Mouse (Mus musculus) 416B (cell line): Measurements from ENCODE around the gene Dynlrb1.
A peak's percentile ranks its signal among the peaks of the same experiment; 100 is the strongest.

ENCODE experiments used
- DNase-seq: peaks from one replicate; pipeline ENCODE4 v3.0.0; 2011; ENCODE audit warnings: low read depth

The Dynlrb1 gene

GRCm38 (mm10) chr2:155236362-155236992 is at the start of gene Dynlrb1:
Dynlrb1 (plus strand) TSS chr2:155236533.
- DNase-seq: peak; percentile 97

DNA sequence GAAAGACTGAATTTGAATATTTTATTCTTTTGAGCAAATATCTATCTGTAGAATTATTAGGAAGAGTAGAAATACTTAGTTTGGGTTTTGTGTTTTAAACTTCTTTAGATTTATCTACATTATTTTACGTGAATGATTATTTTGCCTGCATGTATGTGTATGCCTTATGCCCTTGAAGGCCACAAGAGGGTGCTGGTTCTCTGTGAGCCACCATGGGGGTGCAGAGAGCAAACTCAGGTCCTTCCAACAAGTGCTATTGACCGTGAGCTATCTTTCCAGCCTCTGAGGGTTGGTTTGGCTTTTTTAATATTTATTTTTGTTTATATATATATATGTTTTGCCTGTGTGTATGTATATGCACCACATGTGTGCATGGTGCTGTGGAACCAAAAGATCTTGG is 28.9 kb upstream of the Dynlrb1 start:
- DNase-seq: peak; percentile 71

DNA sequence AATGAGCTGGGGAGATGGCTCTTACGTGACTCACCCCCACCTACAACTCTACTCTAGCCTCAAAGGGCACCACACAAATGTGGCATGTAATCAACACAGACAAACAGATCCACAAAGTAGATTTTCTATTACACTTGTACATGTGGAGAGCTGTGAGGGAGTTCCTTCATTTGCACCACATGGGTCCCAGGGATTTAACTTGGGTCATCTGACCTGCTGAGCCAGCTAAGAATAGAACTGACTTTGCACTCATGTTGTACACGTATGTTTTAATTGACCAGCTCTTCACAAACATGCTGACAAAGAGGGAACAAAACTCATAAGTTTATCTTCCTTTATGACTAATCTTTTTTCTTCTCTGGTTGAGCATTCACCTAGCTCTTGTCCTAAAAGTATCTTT is 13.2 kb upstream of the Dynlrb1 start:
- no peak for DNase-seq

GRCm38 (mm10) chr2:155224721-155225120 is 11.6 kb upstream of the Dynlrb1 start:
- DNase-seq: no peak

DNA sequence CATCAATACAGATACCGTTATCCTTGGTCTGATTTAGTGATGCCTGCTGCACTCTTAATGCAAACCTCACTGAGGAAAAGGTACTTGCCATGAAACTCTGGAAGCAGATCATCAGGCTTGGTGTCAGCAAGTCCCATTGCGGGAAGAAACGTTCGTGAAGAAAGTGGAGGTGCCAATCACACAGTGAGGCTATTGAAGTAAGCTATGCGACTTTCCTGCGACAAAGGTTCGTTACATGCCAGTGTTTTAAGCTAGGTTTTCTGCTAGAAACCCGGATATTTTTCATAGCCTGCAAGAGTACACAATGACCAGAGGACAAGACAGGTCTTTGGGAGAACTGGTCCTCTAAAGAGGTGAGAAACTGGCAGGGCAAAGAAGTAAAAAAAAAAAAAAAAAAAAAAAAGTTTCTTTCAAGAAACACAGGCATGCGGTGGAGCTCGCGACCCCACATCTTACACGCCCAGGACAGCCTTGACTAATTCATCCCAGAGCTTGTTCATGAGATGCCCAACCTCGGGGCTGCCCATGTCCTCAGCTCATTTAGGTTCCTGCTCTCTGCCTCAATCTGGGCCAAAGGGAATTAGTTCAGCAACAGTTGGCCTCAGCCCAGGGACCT is 479 bp upstream of the Dynlrb1 start:
- DNase-seq: no peak

GRCm38 (mm10) chr2:155237276-155237675 is 943 bp downstream of the Dynlrb1 start:
- peak; percentile 25 for DNase-seq

- peak; percentile 73 for DNase-seq
These were observed 4.6 kb downstream of the Dynlrb1 start for GRCm38 (mm10) chr2:155240915-155241314.

DNA sequence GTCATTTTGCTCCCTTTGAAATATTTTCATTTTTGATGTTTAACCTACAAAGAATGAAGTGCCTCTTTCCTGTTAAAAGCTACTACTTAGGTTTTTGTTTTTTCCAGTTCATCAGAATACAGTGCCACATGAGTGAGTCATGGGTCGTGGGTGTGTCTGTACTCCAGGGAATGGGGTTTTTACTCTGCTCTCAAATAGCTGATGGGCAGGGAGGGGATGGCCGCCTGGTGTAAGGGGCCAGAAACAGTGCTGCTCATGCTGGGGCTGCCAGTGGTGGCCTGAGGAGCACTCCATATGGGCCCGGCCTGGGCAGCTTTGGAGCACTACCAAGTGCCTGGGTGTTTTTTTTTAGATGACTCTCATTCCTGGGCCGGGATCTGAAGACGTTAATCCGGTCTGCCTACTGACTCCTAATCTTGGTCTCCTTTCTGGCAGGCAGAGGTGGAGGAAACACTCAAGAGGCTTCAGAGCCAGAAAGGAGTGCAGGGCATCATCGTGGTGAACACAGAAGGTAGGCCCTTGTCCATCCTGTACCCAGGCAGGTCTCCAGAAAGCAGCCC is 6.0 kb downstream of the Dynlrb1 start:
- peak; percentile 21 for DNase-seq

DNA sequence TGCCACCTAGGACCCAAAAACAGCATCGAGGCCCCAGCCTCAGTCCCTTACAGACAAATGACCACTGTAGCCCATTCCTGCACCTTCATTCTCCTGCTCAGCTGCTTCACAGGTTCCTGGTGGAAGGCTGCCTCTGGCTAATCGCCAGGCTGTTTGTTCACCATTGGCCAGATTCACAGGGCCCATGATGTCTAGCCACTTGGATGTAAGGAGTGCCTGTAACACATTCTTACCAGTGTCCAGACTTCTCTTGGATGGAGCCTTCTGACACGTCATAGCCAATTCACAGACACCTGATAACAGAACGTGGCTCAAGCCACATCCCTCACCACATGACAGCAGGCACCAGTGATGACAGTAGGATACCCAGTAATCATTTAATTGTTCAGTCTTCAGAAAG is 9.9 kb downstream of the Dynlrb1 start:
- DNase-seq: no peak

- DNase-seq: no peak
These were observed 11.9 kb downstream of the Dynlrb1 start for GRCm38 (mm10) chr2:155248206-155248605.

DNA sequence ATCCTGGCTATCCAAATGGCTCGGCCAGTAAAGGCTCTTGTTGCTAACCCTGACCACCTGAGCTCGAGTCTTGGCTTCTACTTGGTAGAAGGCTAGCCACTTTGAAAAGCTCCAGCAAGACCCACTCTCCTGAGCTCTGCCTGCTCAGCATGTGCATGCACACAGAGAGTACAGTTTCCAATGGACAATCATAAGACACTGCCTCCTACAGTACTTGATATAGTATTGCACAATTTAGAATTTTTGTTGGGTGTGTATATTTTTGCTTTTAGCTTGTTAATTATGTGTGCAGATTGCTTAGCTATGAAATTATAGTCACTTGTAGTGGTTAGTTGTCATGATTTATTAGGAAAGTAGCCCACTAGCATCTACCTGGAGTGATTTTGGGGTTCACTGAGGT is 12.4 kb downstream of the Dynlrb1 start:
- DNase-seq: no peak

GRCm38 (mm10) chr2:155249588-155249987 is 13.3 kb downstream of the Dynlrb1 start:
- no peak for DNase-seq

GRCm38 (mm10) chr2:155265526-155265925 is 29.2 kb downstream of the Dynlrb1 start:
- no peak for DNase-seq

DNA sequence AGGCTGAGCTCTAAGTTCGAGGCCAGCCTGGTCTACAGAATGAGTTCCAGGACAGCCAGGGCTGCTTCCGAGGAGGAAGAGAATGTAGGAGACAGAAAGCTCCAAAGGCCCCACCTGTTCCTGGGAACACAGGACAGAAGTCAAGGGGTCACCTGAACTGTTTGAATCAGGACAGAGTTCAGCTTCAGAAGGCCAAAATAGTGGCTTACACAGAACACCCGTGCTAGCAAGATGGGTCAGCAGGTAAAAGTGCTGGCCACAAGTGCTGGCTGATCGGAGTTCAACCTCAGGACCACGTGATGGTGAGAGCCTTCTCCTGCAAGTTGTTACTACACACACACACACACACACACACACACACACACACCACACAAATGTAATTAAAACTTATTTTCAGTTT is 30.6 kb downstream of the Dynlrb1 start:
- DNase-seq: no peak

- DNase-seq: peak; percentile 63
These were observed 35.6 kb downstream of the Dynlrb1 start for GRCm38 (mm10) chr2:155271957-155272356.

- DNase-seq: no peak
These were observed 36.2 kb downstream of the Dynlrb1 start for GRCm38 (mm10) chr2:155272396-155273170.

GRCm38 (mm10) chr2:155273603-155274002 is 37.3 kb downstream of the Dynlrb1 start:
- no peak for DNase-seq

DNA sequence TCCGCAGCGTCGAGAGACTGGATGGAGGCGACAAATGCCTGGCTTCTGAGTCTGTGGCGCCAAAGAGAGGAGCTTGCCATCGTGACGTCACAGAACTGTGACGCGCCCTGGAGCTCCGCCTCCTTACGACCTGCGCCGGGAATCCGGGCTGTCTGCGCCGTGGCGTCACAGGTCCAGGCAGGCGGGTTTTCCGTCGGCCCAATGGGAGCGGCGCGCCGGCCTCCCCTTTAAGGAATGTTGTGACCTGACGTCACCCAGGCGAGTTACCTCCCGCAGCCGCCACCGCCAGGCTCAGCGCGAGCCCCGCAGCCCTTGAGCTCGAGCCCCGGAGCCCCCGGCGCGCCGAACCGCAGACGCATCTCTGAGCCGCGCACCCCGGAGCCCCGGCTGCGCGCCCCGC is 39.9 kb downstream of the Dynlrb1 start, which contains the start of gene Map1lc3a:
Gene Map1lc3a, plus strand, starts transcription at position 103 of the 400 bp plus-strand sequence.
- DNase-seq: no peak

- no peak for DNase-seq
These were observed 40.4 kb downstream of the Dynlrb1 start for GRCm38 (mm10) chr2:155276621-155277175.

DNA sequence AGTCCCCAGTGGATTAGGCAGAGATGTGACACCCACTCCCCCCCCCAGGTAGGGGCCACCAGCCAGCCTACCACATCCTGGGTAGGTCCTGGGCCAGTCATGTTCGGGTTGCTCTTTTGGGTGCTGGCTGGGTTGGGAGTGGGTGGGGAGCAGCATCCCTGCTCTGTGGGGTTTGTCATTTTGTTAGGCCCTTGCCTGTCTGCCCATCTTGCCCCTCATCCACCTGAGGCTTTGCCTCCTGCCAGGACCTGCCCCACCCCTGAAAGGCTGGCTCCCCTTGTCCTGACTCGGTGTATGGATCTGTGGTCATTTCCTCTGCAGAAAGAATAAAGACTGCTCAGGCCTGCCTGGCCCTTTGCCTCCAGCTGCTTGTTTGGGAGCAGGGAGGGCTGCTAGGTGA is 41.4 kb downstream of the Dynlrb1 start:
- no peak for DNase-seq

- DNase-seq: no peak
These were observed 42.0 kb downstream of the Dynlrb1 start for GRCm38 (mm10) chr2:155278361-155278760.

DNA sequence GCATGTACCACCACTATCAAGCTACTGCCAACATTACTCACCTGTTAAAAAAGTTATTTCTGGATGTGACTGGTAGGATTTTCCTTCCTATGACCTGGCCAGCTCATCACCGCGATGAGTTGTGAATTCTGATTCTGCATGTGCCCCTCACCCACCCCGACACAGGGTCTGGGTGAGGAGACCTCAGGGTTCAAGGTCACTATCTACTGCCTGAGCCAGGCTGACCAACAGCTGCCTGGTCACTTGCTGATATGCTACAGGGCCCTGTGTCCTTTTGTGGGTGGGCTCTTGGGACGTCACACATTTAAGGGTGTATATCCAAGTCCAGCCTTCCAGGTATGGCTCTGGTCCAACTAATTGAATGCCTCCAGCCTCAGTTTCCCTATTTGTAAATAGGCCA is 42.8 kb downstream of the Dynlrb1 start:
- DNase-seq: no peak
